Mouse (Mus musculus) embryonic facial prominence, embryonic 11.5 days (tissue): ENCODE data around the gene Kif26b. TPM values are rescaled to one million over a fixed set of nuclear protein-coding genes. Genes with fewer than 3 reads are reported as not detected.

ENCODE experiments used
- ATAC-seq: fragments of 200-750 bp; cut with Nextera tagmentation; replicated peaks from 2 replicates; pipeline ENCODE4 v1.8.0; 2017; ENCODE audit warnings: low read depth; ENCODE audit not compliant: insufficient number of reproducible peaks, low FRiP score, low TSS enrichment
- DNase-seq: peaks from one replicate; pipeline ENCODE4 v3.0.0-alpha.2; 2015; ENCODE audit warnings: low spot score
- H3K27ac ChIP-seq: fragments of 300-500 bp; sonication (generic); replicated peaks from 2 replicates; pipeline ENCODE4 v1.5.1; 2014; ENCODE audit warnings: mild to moderate bottlenecking, low read depth, low read length, control low read depth
- H3K27me3 ChIP-seq: fragments of 300-500 bp; sonication (generic); 2 replicates; pipeline ENCODE4 v1.6.1; 2014; ENCODE audit warnings: mild to moderate bottlenecking, low read length, moderate library complexity, mixed read lengths; ENCODE audit not compliant: control insufficient read depth, insufficient read depth
- H3K36me3 ChIP-seq: fragments of 300-500 bp; sonication (generic); replicated peaks from 2 replicates; pipeline ENCODE4 v1.6.1; 2014; ENCODE audit warnings: low read depth, mild to moderate bottlenecking, low read length, moderate library complexity, mixed read lengths; ENCODE audit not compliant: control insufficient read depth, insufficient read depth
- H3K4me1 ChIP-seq: fragments of 300-500 bp; sonication (generic); 2 replicates; pipeline ENCODE4 v1.6.1; 2014; ENCODE audit warnings: low read length, mixed read lengths; ENCODE audit not compliant: control insufficient read depth, insufficient read depth
- H3K4me2 ChIP-seq: fragments of 300-500 bp; sonication (generic); 2 replicates; pipeline ENCODE4 v1.6.1; 2014; ENCODE audit warnings: low read depth, mild to moderate bottlenecking, control low read depth, low read length, moderate library complexity
- H3K4me3 ChIP-seq: fragments of 300-500 bp; sonication (generic); 2 replicates; pipeline ENCODE4 v1.5.1; 2014; ENCODE audit warnings: low read depth, low read length, control low read depth
- H3K9ac ChIP-seq: fragments of 300-500 bp; sonication (generic); replicated peaks from 2 replicates; pipeline ENCODE4 v1.6.1; 2014; ENCODE audit warnings: mild to moderate bottlenecking, control low read depth, low read length
- H3K9me3 ChIP-seq: fragments of 300-500 bp; sonication (generic); replicated peaks from 2 replicates; pipeline ENCODE4 v1.6.1; 2016; ENCODE audit warnings: mild to moderate bottlenecking, low read length, inconsistent platforms, mixed read lengths; ENCODE audit not compliant: control insufficient read depth
- WGBS: fragments of 180-500 bp; shearing (Covaris S2); extraction: QIAGEN DNeasy Blood & Tissue Kit; methylation state at CpG from one replicate; pipeline ENCODE4 v1.1.7; 2014; 5-methylcytosine and 5-hydroxymethylcytosine counted together
- polyA plus RNA-seq: library from polyadenylated mRNA; unstranded; fragments of >200 nt; fragmentation: Nextera tagmentation; extraction: Ambion mirVana; gene quantifications from 2 replicates; pipeline ENCODE4 v1.2.1, GENCODE M21; 2014

The Kif26b gene
- polyA plus RNA-seq, 1 experiment from 2014 or later: 12.3 TPM

DNA sequence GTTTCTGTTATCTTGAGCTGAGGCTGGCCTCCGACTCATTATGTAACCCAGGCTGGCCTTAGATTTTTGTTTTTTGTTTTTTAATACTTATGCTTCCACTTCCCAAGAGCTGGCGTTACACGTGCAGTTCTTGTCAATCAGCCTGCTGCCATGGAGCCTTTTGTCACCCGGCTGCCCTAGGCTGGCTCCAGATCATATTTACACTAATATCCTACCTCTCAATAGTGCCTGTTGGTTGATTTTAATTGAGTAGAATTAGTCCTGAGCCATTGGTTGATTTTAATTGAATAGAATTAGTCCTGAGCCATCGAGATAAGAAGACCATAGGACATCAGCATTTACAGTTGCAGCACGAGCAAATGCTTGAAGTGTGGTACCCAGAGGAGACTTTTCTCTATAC is 216.0 kb downstream of the Kif26b start:
- WGBS: 67% methylated on average over 6 of the region's 6 CpGs
- DNase-seq (no peak), ATAC-seq (no peak)
- H3K27me3 ChIP-seq: no peaks in the 10 kb centered on the region
- no peak overlapping the region for H3K27ac ChIP-seq
- H3K36me3 ChIP-seq: no peaks in the 10 kb centered on the region
- H3K4me2 ChIP-seq: no peak overlapping the region
- no peak overlapping the region for H3K9ac ChIP-seq
- H3K4me1 ChIP-seq: peaks cover 2% of the 10 kb centered on the region; the same call in 1 of the 2 replicates
- H3K9me3 ChIP-seq: no peaks in the 10 kb centered on the region
- no peak overlapping the region for H3K4me3 ChIP-seq

DNA sequence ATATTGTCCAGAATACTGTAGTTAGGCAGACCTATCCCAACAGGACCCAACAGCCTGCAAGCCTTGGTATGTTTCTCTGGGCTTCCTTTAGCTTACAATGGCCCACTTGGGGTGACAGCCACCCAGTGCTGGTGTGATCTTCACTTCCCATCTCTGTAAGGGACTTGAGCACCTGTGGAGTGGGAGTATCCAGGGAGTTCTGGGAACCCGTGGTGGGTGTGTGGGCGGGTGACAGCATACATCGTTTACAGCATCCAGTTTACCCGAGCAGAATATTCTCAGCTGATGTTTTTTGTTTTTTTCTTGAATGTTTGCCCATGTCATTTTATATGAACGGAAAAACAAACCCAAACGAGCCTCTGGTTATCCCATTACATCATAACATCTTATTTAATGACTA is 216.5 kb downstream of the Kif26b start:
- 83% methylated on average over 6 of the region's 6 CpGs for WGBS
- H3K4me1 ChIP-seq: peaks cover 2% of the 10 kb centered on the region; the same call in 1 of the 2 replicates

DNA sequence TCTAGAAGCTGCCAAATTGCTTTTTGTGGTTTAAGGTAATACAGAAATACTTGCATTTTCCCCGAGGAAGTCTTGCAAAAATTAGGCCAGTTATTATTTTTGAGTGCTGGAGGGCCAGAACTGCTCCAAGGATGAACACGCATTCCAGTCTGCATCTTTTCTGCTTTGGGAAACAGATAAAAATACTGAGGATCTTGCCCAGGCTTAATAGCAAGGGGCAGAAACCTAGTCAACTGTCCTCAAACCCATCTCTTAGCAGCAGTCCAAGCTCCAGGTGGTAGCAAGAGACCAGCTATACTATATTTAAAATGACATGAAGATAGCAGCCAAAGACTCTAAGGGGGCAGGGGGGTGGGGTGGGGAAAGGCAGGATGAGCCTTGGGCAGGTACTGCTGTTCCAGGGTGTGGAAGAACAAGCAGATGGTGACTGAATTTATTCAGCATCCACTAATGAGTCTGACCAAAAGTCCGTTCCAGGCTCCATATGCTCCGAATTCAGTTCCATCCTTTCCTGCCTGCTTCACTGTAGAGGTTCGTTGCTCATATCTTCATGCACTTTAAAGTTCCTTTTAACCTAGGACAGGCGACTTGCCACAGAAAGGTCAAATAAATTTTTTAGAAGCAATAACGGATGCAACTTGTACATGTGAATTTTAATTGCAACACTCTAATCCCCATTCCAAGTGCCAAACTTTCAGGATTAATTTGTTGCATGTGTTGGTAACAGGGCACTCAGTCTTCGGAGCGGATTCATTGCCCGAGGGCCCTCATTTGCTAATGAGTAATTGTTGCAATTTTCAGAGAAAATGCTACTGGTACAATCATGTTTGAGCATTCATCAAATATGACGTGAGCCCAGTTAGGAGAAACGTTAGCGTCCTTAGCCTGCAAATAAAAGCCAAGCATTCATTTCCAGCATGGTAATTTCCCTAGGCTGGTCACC is 218.6 kb downstream of the Kif26b start:
- ATAC-seq (no peak), DNase-seq (peak; percentile 48)
- Histone ChIP-seq H3K4me2 (no peak overlapping the region), H3K27ac (no peak overlapping the region), H3K9me3 (no peaks in the 10 kb centered on the region), H3K36me3 (no peaks in the 10 kb centered on the region), H3K9ac (no peak overlapping the region), H3K27me3 (no peaks in the 10 kb centered on the region), H3K4me3 (no peak overlapping the region), H3K4me1 (peaks cover 2% of the 10 kb centered on the region; the same call in 1 of the 2 replicates)
- WGBS: 46% methylated on average over 13 of the region's 13 CpGs

More for the DNA sequence above, 216.5 kb downstream of the Kif26b start:
- Histone ChIP-seq H3K4me3 (no peak overlapping the region), H3K27ac (no peak overlapping the region), H3K36me3 (no peaks in the 10 kb centered on the region), H3K9me3 (no peaks in the 10 kb centered on the region), H3K4me2 (no peak overlapping the region), H3K9ac (no peak overlapping the region), H3K27me3 (no peaks in the 10 kb centered on the region)
- no peak for ATAC-seq
- no peak for DNase-seq

DNA sequence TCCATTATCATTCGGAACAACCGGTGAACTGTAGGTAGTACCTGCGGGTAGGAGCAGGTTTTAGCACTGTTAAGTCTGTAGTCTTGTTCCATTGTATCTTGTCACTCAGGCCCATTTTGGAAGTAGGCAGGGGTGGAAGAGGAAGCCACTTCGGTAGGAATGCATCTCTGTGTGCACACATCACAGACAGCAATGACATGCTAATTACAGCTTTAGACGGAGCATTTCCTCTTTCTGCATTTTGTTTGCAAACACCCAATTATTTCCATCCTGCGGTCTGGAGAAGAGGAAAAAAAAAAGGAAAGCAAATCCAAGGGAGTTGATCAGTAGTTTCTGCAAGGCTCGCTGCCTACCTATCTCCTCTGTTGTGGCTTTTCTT is 219.3 kb downstream of the Kif26b start:
- peaks cover 2% of the 10 kb centered on the region; the same call in 1 of the 2 replicates for H3K4me1 ChIP-seq
- no peaks in the 10 kb centered on the region for H3K36me3 ChIP-seq
- no peak overlapping the region for H3K4me2 ChIP-seq
- 41% methylated on average over 7 of the region's 7 CpGs for WGBS
- H3K9ac ChIP-seq: no peak overlapping the region
- DNase-seq (no peak), ATAC-seq (no peak)
- no peak overlapping the region for H3K27ac ChIP-seq
- H3K9me3 ChIP-seq: no peaks in the 10 kb centered on the region
- H3K27me3 ChIP-seq: no peaks in the 10 kb centered on the region
- H3K4me3 ChIP-seq: no peak overlapping the region

DNA sequence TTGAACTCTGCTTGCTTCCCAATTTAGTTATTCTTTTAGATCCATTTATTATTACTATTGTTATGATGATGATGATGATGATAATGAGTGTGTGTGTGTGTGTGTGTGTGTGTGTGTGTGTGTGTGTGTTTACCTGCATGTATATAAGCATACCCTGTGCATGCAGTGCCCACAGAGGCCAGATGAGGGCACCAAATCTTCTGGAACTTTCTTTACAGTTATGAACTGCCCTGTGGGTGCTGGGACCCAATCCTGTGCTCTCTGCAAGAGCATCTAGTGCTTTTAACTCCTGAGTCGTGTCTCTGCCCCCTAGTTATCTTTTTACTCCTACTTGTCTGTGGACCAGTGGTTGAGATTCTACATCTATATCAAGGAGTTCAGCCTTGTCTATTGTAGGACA is 219.7 kb downstream of the Kif26b start:
- DNase-seq (peak; percentile 13), ATAC-seq (no peak)
- Histone ChIP-seq H3K4me2 (no peak overlapping the region), H3K4me3 (no peak overlapping the region), H3K36me3 (no peaks in the 10 kb centered on the region), H3K9ac (no peak overlapping the region), H3K27me3 (no peaks in the 10 kb centered on the region), H3K9me3 (no peaks in the 10 kb centered on the region), H3K27ac (no peak overlapping the region), H3K4me1 (peaks cover 2% of the 10 kb centered on the region; the same call in 1 of the 2 replicates)
- 78% methylated on average over 1 of the region's 1 CpGs for WGBS

DNA sequence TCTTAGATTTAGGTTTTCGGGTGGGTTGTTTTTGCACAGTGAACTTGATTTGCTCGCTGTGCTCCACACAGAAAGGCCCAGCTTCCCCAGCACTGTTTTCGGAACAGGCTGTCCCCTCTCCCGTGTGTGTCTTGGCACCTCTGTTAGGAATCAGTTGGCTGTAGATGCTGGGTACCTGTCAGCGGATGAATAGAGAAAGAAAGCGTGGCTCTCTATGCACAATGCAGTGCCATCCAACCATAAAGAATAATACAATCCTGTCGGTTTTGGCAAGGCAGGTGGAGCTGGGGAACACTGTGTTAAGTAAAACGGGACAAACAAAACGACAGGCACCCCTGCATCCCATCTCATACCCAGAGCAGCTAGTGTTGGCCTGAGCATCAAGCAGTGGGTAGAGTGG is 220.9 kb downstream of the Kif26b start:
- DNase-seq (no peak), ATAC-seq (no peak)
- no peak overlapping the region for H3K27ac ChIP-seq
- H3K9ac ChIP-seq: no peak overlapping the region
- H3K36me3 ChIP-seq: no peaks in the 10 kb centered on the region
- H3K4me3 ChIP-seq: no peak overlapping the region
- WGBS: 92% methylated on average over 9 of the region's 9 CpGs
- H3K9me3 ChIP-seq: no peaks in the 10 kb centered on the region
- H3K4me2 ChIP-seq: no peak overlapping the region
- no peaks in the 10 kb centered on the region for H3K27me3 ChIP-seq
- no peaks in the 10 kb centered on the region for H3K4me1 ChIP-seq

DNA sequence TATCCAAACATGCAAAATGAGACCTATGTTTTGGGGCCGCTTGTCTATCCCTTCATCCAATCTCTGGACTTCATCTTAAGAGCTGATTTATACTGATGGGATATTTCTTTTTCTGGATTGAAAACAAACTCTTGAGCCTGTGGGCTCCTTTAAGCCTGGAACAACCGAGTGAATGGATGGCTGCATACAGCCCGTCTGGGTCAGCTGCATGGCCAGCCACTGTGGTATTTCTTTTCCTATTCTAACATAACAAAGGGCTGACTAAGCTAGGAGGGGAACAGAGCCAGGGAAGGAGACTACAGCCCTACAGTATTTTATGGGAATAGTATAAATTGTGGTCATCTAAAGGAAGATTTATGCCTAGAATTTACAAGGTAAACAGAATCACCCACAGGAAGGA is 229.5 kb downstream of the Kif26b start:
- DNase-seq: no peak
- no peak for ATAC-seq
- no peaks in the 10 kb centered on the region for H3K36me3 ChIP-seq
- no peaks in the 10 kb centered on the region for H3K27me3 ChIP-seq
- no peak overlapping the region for H3K27ac ChIP-seq
- no peaks in the 10 kb centered on the region for H3K4me1 ChIP-seq
- H3K4me3 ChIP-seq: no peak overlapping the region
- H3K9ac ChIP-seq: no peak overlapping the region
- H3K9me3 ChIP-seq: no peaks in the 10 kb centered on the region
- no peak overlapping the region for H3K4me2 ChIP-seq
- WGBS: 60% methylated on average over 3 of the region's 3 CpGs

DNA sequence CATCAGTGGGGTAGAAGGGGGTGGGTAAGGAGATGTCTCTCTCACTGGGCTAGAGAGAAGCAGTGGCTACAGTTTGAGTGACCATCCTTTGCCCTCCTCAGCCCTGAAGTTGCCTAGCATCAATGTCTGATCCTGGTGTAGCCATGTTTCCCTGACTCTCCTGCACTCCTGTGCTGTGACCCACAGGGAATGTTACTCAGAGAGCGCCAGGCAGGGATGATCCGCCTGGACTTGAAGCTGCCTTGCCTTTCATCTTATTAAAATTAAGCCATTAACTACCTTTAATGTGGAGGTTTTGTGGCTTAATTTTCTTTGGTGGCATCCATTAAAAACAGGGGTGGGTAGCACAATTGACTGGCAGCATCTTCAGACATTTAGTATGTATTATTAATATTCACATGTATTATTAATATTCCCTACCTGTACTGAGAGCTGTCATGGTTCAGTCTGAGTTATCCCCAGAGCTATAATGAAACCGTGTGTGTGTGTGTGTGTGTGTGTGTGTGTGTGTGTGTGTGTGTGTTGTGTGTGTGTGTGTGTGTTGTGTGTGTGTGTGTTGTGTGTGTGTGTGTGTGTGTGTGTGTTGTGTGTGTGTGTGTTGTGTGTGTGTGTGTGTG is 233.3 kb downstream of the Kif26b start:
- no peak for ATAC-seq

More for the DNA sequence above, 233.3 kb downstream of the Kif26b start:
- no peaks in the 10 kb centered on the region for H3K4me1 ChIP-seq
- no peak overlapping the region for H3K27ac ChIP-seq
- no peaks in the 10 kb centered on the region for H3K27me3 ChIP-seq
- no peak overlapping the region for H3K4me3 ChIP-seq
- no peak overlapping the region for H3K9ac ChIP-seq
- DNase-seq: no peak
- no peaks in the 10 kb centered on the region for H3K9me3 ChIP-seq
- H3K36me3 ChIP-seq: no peaks in the 10 kb centered on the region
- WGBS: 83% methylated on average over 3 of the region's 3 CpGs
- no peak overlapping the region for H3K4me2 ChIP-seq
